Mouse (Mus musculus): Measurements from ENCODE around the gene Trim26. TPM values are rescaled to one million over a fixed set of nuclear protein-coding genes. Genes with fewer than 3 reads are reported as not detected.

The Trim26 gene
- polyA plus RNA-seq (2021; fragmentation: Nextera tagmentation): 10.3 and 11.1 TPM in 2 replicates
- long read RNA-seq, experiment 1, partial matches to known transcripts: 1 of 6 reads
- long read RNA-seq, experiment 1, other reads (novel, unspliced or antisense): 5 of 6 reads
- long read RNA-seq, experiment 2, partial matches to known transcripts: 2 of 20 reads
- long read RNA-seq, experiment 2, other reads (novel, unspliced or antisense): 18 of 20 reads

DNA sequence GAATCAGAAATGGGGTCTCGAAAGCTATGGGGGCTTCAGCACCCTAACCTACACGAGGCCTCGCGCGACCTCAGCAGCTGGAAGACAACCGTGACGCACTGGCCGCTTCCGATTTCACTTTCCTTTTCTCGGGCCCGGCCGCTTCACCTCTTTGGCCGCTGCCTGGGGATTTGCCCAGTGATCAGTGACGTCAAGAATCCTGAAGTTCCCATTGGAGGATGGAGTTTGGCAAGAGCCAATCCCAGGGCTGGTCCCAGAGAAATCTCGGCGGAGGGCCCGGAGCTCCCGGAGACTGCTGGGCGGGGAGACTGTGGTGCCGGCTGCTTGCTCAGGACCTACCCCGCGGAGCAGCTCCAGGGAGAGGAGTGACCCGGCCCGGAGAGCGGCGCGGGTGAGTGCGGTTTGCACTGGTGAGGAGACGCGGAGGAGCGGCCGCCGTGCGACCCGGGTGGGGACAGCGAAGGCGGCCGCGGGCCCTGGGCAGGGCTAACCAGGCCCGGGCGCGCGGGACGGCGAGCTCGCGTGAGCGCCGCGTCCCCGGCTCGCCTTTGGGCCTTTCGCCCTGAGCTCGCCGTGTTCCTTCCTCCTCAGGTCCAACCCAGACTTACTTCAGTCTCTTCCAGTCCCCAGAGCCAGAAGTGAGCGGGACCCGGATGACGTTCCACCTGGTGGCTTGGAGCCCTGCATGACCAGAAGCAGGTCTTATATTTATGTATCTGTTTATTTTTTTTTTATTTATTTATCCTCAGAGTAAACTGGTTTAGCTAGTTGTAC is at the start of gene Trim26:
Trim26 (plus strand) TSS at position 261 of the 774 bp plus-strand sequence.

DNA sequence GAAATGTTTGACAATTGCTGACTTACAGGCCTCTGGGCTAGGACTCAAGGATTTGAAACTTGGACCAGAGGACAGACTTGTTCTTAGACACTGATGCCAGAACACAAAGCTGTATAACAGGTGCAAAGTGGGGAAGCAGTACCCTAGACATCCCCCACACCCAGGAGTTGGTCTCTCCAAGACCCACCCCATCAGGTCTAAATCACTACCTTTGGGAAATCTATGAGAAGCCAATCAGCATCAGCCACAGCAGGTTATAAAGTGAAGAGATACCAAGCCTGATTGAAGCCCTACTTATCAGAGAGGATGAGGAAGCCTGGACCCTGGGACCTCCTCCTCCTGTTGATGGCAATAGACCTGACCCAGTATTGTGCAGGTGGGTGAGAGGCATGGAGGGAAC is 25.1 kb upstream of the Trim26 start, which contains the start of gene H2-M10.6:
H2-M10.6 (plus strand) TSS at position 301 of the 400 bp plus-strand sequence.

DNA sequence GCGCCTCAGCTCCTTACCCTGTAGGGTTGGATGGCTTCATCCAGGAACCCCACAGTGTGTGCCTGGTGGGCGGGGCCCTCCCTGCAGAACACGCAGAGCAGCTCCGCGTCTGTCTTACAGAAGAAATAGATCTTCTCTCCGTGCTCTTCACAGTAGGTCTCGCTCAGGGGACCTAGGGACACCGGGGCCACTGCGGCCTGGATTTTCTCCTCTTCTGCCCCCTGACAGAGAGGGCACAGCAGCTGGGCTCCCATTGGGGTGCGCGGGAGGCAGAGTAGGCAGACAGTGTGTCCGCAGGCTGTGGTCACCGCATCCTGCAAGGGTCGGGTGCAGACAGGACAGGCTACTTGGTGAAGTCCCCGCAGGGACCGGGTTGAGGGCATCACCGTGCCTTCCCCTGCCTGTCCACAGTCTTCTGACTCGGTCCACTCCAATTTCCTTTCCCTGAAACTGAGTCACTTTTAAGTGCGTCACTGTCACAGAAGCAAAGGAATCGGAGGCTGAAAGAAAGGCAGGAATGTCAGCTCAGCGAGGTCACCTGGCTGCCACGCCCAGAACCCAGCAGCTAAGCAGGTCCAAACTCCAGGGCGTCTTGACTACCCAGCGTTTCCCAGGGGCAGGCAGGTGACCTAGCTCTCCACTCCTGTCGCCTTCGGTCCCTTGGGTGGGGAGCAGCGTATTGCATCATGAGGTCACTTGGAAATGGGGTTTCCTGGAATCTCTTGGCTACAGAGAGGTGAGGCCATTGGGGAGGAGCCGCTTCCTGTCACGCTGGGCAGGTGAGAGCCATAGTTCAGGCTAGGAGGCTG is 30.0 kb downstream of the Trim26 start, which contains the start of gene Trim15:
Trim15 (minus strand) TSS at position 492 of the 809 bp plus-strand sequence.

GRCm38 (mm10) chr17:36869284-36869954 is 32.5 kb downstream of the Trim26 start, which contains the start of gene Trim10:
Gene Trim10 (plus strand): TSS chr17:36869574.

DNA sequence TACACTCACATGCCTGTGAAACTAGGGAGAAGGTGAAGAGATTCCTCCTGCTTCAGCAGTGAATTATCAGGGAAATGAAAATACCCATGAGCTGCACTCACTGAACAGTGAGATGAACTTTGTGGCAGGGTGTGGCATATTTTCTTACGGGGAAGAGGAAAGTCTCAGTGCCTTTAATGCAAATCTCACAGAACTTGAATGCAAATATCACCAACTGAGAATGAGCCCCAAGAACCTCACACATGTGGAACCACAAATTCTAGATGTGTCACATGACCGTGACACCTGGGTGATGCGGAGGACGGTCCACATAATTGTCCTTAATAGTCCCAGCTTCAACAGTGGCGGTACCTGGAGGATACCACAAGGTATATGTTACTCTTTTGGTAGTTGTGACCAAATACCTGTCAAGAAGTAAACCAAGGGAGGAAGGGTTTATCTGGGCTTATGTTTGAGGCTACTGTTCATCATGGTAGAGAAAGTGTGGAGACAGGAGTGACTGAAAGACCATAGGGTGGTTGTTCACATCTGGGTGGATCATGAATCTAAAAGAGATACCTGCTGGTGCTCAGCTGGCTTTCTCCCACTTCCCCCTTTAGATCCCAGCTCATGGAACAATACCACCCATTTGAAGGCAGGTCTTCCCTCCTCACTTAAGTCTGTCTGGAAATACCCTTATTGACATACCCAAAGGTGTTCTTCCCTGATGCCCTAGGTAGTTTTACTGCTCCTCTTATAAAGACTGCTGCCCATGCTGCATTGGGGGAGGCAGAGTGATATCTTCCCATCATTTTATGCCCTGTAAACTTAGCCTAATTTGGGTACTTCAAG is 53.4 kb downstream of the Trim26 start, which contains the start of gene Trim40:
Trim40 (minus strand) TSS at position 51 of the 831 bp plus-strand sequence.

GRCm38 (mm10) chr17:36897552-36898205 is 60.7 kb downstream of the Trim26 start, which contains the start of gene Trim31:
Gene Trim31 (plus strand): TSS chr17:36898118.

Other genes starting within 250 kb of the Trim26 start
- gene H2-M9, start 194.5 kb upstream of the Trim26 start, polyA plus RNA-seq (2021; fragmentation: Nextera tagmentation): not detected in 2 replicates
- not detected in 2 replicates for gene H2-M1, start 164.9 kb upstream of the Trim26 start, polyA plus RNA-seq (2021; fragmentation: Nextera tagmentation)
- gene H2-M10.5, start 64.2 kb upstream of the Trim26 start, polyA plus RNA-seq (2021; fragmentation: Nextera tagmentation): not detected in 2 replicates
- gene H2-M10.6, start 25.0 kb upstream of the Trim26 start, polyA plus RNA-seq (2021; fragmentation: Nextera tagmentation): not detected in 2 replicates
- gene Trim15, start 30.1 kb downstream of the Trim26 start, polyA plus RNA-seq (2021; fragmentation: Nextera tagmentation): not detected in 2 replicates
- not detected in 2 replicates for gene Trim10, start 32.4 kb downstream of the Trim26 start, polyA plus RNA-seq (2021; fragmentation: Nextera tagmentation)
- gene Trim40, start 53.0 kb downstream of the Trim26 start, polyA plus RNA-seq (2021; fragmentation: Nextera tagmentation): not detected in 2 replicates
- gene Trim31, start 61.0 kb downstream of the Trim26 start, polyA plus RNA-seq (2021; fragmentation: Nextera tagmentation): not detected in 2 replicates
- 4.9 and 5.6 TPM in 2 replicates for gene Rnf39, start 105.8 kb downstream of the Trim26 start, polyA plus RNA-seq (2021; fragmentation: Nextera tagmentation)
- gene Ppp1r11, start 114.6 kb downstream of the Trim26 start, polyA plus RNA-seq (2021; fragmentation: Nextera tagmentation): 207 and 224 TPM in 2 replicates
- gene Znrd1, start 121.4 kb downstream of the Trim26 start, polyA plus RNA-seq (2021; fragmentation: Nextera tagmentation): 76.9 and 81.0 TPM in 2 replicates
- 6.8 and 7.5 TPM in 2 replicates for gene Znrd1as, start 121.5 kb downstream of the Trim26 start, polyA plus RNA-seq (2021; fragmentation: Nextera tagmentation)
- not detected in 2 replicates for gene 2410137M14Rik, start 144.1 kb downstream of the Trim26 start, polyA plus RNA-seq (2021; fragmentation: Nextera tagmentation)
- 0.15 TPM in 1 of 2 replicates, not detected in the other for gene H2-M5, start 152.4 kb downstream of the Trim26 start, polyA plus RNA-seq (2021; fragmentation: Nextera tagmentation)
- 0.85 and 1.7 TPM in 2 replicates for gene Zfp57, start 164.0 kb downstream of the Trim26 start, polyA plus RNA-seq (2021; fragmentation: Nextera tagmentation)
- 88.1 and 99.0 TPM in 2 replicates for gene Mog, start 186.3 kb downstream of the Trim26 start, polyA plus RNA-seq (2021; fragmentation: Nextera tagmentation)
- 44.8 and 46.3 TPM in 2 replicates for gene Gabbr1, start 208.8 kb downstream of the Trim26 start, polyA plus RNA-seq (2021; fragmentation: Nextera tagmentation)